In genomic region chr8:46883232-46884000, GRCm38 (mm10) we compare ENCODE assay signal across 17 mouse cellular contexts.
DNase-seq lines count a peak whose midpoint lies in the region; ATAC-seq lines count a peak whose summit lies in the region.
"Had no signal": no experiment of that assay in that cellular context is flagged by ENCODE, and none has a peak within 500 bp of the region (broad histone marks: within the 10 kb centered on the region; RNA-seq: fewer than 3 reads in every experiment).

No protein-coding gene starts in this region.

- H3K4me3 ChIP-seq in heart, embryonic 13.5 days = no peak overlapping the region
- no peak overlapping the region for H3K4me3 ChIP-seq in intestine, embryonic 16.5 days (ENCODE audit: low read length)
- no peak overlapping the region for H3K4me3 ChIP-seq in stomach, embryonic 15.5 days (replicated peaks)
- no peak overlapping the region for H3K4me3 ChIP-seq in midbrain, embryonic 15.5 days
- H3K4me3 ChIP-seq: embryonic facial prominence, embryonic 13.5 days; limb, embryonic 15.5 days had no signal

- peaks cover 10% of the 10 kb centered on the region for H3K4me1 ChIP-seq in heart, embryonic 13.5 days
- H3K4me1 ChIP-seq in intestine, embryonic 16.5 days (ENCODE audit: control insufficient read depth, insufficient read depth, low read length) = peaks cover 13% of the 10 kb centered on the region; the same call in 1 of the 2 replicates
- 0 out of 2 replicates have a peak, but pooled peaks cover 3% of the 10 kb centered on the region for H3K4me1 ChIP-seq in stomach, embryonic 15.5 days
- no peaks in the 10 kb centered on the region for H3K4me1 ChIP-seq in midbrain, embryonic 15.5 days
- H3K4me1 ChIP-seq: limb, embryonic 15.5 days had no signal

- H3K9me3 ChIP-seq in heart, embryonic 13.5 days = 0 out of 2 replicates have a peak, but pooled peaks cover 6% of the 10 kb centered on the region
- H3K9me3 ChIP-seq in intestine, embryonic 16.5 days (ENCODE audit: control insufficient read depth, low read length) = no peaks in the 10 kb centered on the region
- no peaks in the 10 kb centered on the region for H3K9me3 ChIP-seq in stomach, embryonic 15.5 days
- no peaks in the 10 kb centered on the region for H3K9me3 ChIP-seq in midbrain, embryonic 15.5 days
- H3K9me3 ChIP-seq: embryonic facial prominence, embryonic 13.5 days; limb, embryonic 15.5 days had no signal

- peak overlapping the region; percentile 24; the same call in 1 of the 2 replicates for H3K27ac ChIP-seq in heart, embryonic 13.5 days (replicated peaks)
- peak overlapping the region; percentile 40; the same call in 1 of the 2 replicates for H3K27ac ChIP-seq in intestine, embryonic 16.5 days (ENCODE audit: low read length)
- peak overlapping the region; percentile 63 for H3K27ac ChIP-seq in stomach, embryonic 15.5 days
- H3K27ac ChIP-seq in midbrain, embryonic 15.5 days = no peak overlapping the region
- H3K27ac ChIP-seq: embryonic facial prominence, embryonic 13.5 days; hindbrain, postnatal 0 days; limb, embryonic 15.5 days had no signal

- ATAC-seq in heart, embryonic 13.5 days (ENCODE audit: extremely low read depth, insufficient number of reproducible peaks, low FRiP score, low TSS enrichment) = no peak
- peak; percentile 38; the same call in 1 of the 2 replicates for ATAC-seq in intestine, embryonic 16.5 days
- ATAC-seq in stomach, embryonic 15.5 days (ENCODE audit: insufficient read depth, low FRiP score, low read depth) = no peak
- no peak for ATAC-seq in midbrain, embryonic 15.5 days (replicated peaks)
- ATAC-seq: forebrain, embryonic 14.5 days; hindbrain, postnatal 0 days had no signal

- no peaks in the 10 kb centered on the region for H3K27me3 ChIP-seq in heart, embryonic 13.5 days (replicated peaks)
- no peaks in the 10 kb centered on the region for H3K27me3 ChIP-seq in intestine, embryonic 16.5 days (replicated peaks; ENCODE audit: control insufficient read depth, insufficient read depth, low read length)
- H3K27me3 ChIP-seq in stomach, embryonic 15.5 days (replicated peaks) = no peaks in the 10 kb centered on the region
- no peaks in the 10 kb centered on the region for H3K27me3 ChIP-seq in midbrain, embryonic 15.5 days (replicated peaks)
- H3K27me3 ChIP-seq: embryonic facial prominence, embryonic 13.5 days; limb, embryonic 15.5 days had no signal

- H3K4me2 ChIP-seq in heart, embryonic 13.5 days = no peak overlapping the region
- no peak overlapping the region for H3K4me2 ChIP-seq in intestine, embryonic 16.5 days (ENCODE audit: low read depth, low read length)
- H3K4me2 ChIP-seq in stomach, embryonic 15.5 days = no peak overlapping the region
- H3K4me2 ChIP-seq in midbrain, embryonic 15.5 days = no peak overlapping the region
- H3K4me2 ChIP-seq: embryonic facial prominence, embryonic 13.5 days; limb, embryonic 15.5 days; lung, embryonic 14.5 days had no signal

- no peak overlapping the region for H3K9ac ChIP-seq in heart, embryonic 13.5 days
- H3K9ac ChIP-seq in intestine, embryonic 16.5 days (ENCODE audit: low read depth, low read length) = no peak overlapping the region
- no peak overlapping the region for H3K9ac ChIP-seq in stomach, embryonic 15.5 days
- no peak overlapping the region for H3K9ac ChIP-seq in midbrain, embryonic 15.5 days
- H3K9ac ChIP-seq: embryonic facial prominence, embryonic 13.5 days; limb, embryonic 15.5 days; lung, embryonic 14.5 days had no signal

- 75% methylated on average over 9 of the region's 9 CpGs for WGBS in heart, embryonic 13.5 days
- 84% methylated on average over 9 of the region's 9 CpGs for WGBS in intestine, embryonic 16.5 days
- WGBS in stomach, embryonic 15.5 days = 79% methylated on average over 9 of the region's 9 CpGs
- 87% methylated on average over 9 of the region's 9 CpGs for WGBS in midbrain, embryonic 15.5 days

- no peak for DNase-seq in heart, postnatal 4 days
- peak; percentile 41 to 49 for DNase-seq in adrenal gland, postnatal 36 days
- no peak for DNase-seq in cerebellum, postnatal 14 days
- DNase-seq: cerebellum, adult 9-11 months; kidney, adult 9 months; kidney, postnatal 25 days; lung, embryonic 14.5 days; lung, postnatal 36 days; retina, postnatal 1 day had no signal

- H3K36me3 ChIP-seq in heart, embryonic 13.5 days = no peaks in the 10 kb centered on the region
- no peaks in the 10 kb centered on the region for H3K36me3 ChIP-seq in intestine, embryonic 16.5 days (ENCODE audit: control insufficient read depth, insufficient read depth, low read length)
- no peaks in the 10 kb centered on the region for H3K36me3 ChIP-seq in stomach, embryonic 15.5 days
- H3K36me3 ChIP-seq in midbrain, embryonic 15.5 days (replicated peaks) = no peaks in the 10 kb centered on the region
- H3K36me3 ChIP-seq: embryonic facial prominence, embryonic 13.5 days; limb, embryonic 15.5 days had no signal

Comparison
In these comparisons a context has a peak if more than half of its experiments do, and no peak if none do; other contexts are left out.
1. DNase-seq: peak in adrenal gland, postnatal 36 days (2 of 2); none in heart, postnatal 4 days (single experiment) and cerebellum, postnatal 14 days (0 of 2).